Mouse (Mus musculus): ENCODE data around the gene Per3. TPM values are rescaled to one million over a fixed set of nuclear protein-coding genes. Genes with fewer than 3 reads are reported as not detected.

The Per3 gene
- polyA plus RNA-seq, 1 experiment, result 7.6 TPM

- Histone ChIP-seq H3K27ac (ENCODE audit: insufficient read depth, low read length) (no peak within 1 kb of the TSS), H3K4me3 (ENCODE audit: insufficient read depth, low read length) (no peak within 1 kb of the TSS), H3K4me1 (ENCODE audit: control insufficient read depth, insufficient read depth, low read length) (no peaks in the 10 kb centered on the region)
- TF ChIP-seq POLR2A (IDR thresholded peaks at IDR 0.05; ENCODE audit: low read depth, low read length) (no peak), CTCF (IDR thresholded peaks at IDR 0.05; ENCODE audit: borderline replicate concordance, insufficient read depth, low read length) (no peak)
Observed at GRCm38 (mm10) chr4:150996797-150997196, 47.7 kb downstream of the Per3 start, which contains the start of gene Uts2. Uts2 (plus strand) TSS chr4:150997097.

- TF ChIP-seq CTCF (IDR thresholded peaks at IDR 0.05; ENCODE audit: borderline replicate concordance, insufficient read depth, low read length), result peak; percentile 25; the same call in 1 of the 2 replicates
- TF ChIP-seq POLR2A (IDR thresholded peaks at IDR 0.05; ENCODE audit: low read depth, low read length), result no peak
- no peaks in the 10 kb centered on the region for H3K4me1 ChIP-seq (ENCODE audit: control insufficient read depth, insufficient read depth, low read length)
- H3K27ac ChIP-seq (ENCODE audit: insufficient read depth, low read length), result no peak overlapping the region
- H3K4me3 ChIP-seq (ENCODE audit: insufficient read depth, low read length), result no peak overlapping the region
Observed at GRCm38 (mm10) chr4:150990148-150990547, 54.3 kb downstream of the Per3 start.

GRCm38 (mm10) chr4:150980153-150980552 is 64.3 kb downstream of the Per3 start:
- Histone ChIP-seq H3K27ac (ENCODE audit: insufficient read depth, low read length) (no peak overlapping the region), H3K4me1 (ENCODE audit: control insufficient read depth, insufficient read depth, low read length) (no peaks in the 10 kb centered on the region), H3K4me3 (ENCODE audit: insufficient read depth, low read length) (no peak overlapping the region)
- TF ChIP-seq POLR2A (IDR thresholded peaks at IDR 0.05; ENCODE audit: low read depth, low read length) (no peak), CTCF (IDR thresholded peaks at IDR 0.05; ENCODE audit: borderline replicate concordance, insufficient read depth, low read length) (no peak)

GRCm38 (mm10) chr4:150979455-150979854 is 65.0 kb downstream of the Per3 start:
- TF ChIP-seq POLR2A (IDR thresholded peaks at IDR 0.05; ENCODE audit: low read depth, low read length) (no peak), CTCF (IDR thresholded peaks at IDR 0.05; ENCODE audit: borderline replicate concordance, insufficient read depth, low read length) (no peak)
- Histone ChIP-seq H3K4me1 (ENCODE audit: control insufficient read depth, insufficient read depth, low read length) (no peaks in the 10 kb centered on the region), H3K27ac (ENCODE audit: insufficient read depth, low read length) (no peak overlapping the region), H3K4me3 (ENCODE audit: insufficient read depth, low read length) (no peak overlapping the region)

- H3K4me1 ChIP-seq (ENCODE audit: control insufficient read depth, insufficient read depth, low read length), result no peaks in the 10 kb centered on the region
- no peak overlapping the region for H3K27ac ChIP-seq (ENCODE audit: insufficient read depth, low read length)
- no peak for TF ChIP-seq CTCF (IDR thresholded peaks at IDR 0.05; ENCODE audit: borderline replicate concordance, insufficient read depth, low read length)
- no peak for TF ChIP-seq POLR2A (IDR thresholded peaks at IDR 0.05; ENCODE audit: low read depth, low read length)
- no peak overlapping the region for H3K4me3 ChIP-seq (ENCODE audit: insufficient read depth, low read length)
Observed at GRCm38 (mm10) chr4:150978156-150978910, 66.1 kb downstream of the Per3 start.

- TF ChIP-seq POLR2A (IDR thresholded peaks at IDR 0.05; ENCODE audit: low read depth, low read length) (no peak), CTCF (IDR thresholded peaks at IDR 0.05; ENCODE audit: borderline replicate concordance, insufficient read depth, low read length) (no peak)
- Histone ChIP-seq H3K4me3 (ENCODE audit: insufficient read depth, low read length) (no peak overlapping the region), H3K4me1 (ENCODE audit: control insufficient read depth, insufficient read depth, low read length) (no peaks in the 10 kb centered on the region)
Observed at GRCm38 (mm10) chr4:150975145-150975544, 69.3 kb downstream of the Per3 start.

GRCm38 (mm10) chr4:150973264-150973663 is 71.2 kb downstream of the Per3 start:
- H3K27ac ChIP-seq (ENCODE audit: insufficient read depth, low read length), result no peak overlapping the region
- no peaks in the 10 kb centered on the region for H3K4me1 ChIP-seq (ENCODE audit: control insufficient read depth, insufficient read depth, low read length)
- TF ChIP-seq POLR2A (IDR thresholded peaks at IDR 0.05; ENCODE audit: low read depth, low read length) (no peak), CTCF (IDR thresholded peaks at IDR 0.05; ENCODE audit: borderline replicate concordance, insufficient read depth, low read length) (no peak)
- H3K4me3 ChIP-seq (ENCODE audit: insufficient read depth, low read length), result no peak overlapping the region

More at GRCm38 (mm10) chr4:150975145-150975544, 69.3 kb downstream of the Per3 start:
- H3K27ac ChIP-seq (ENCODE audit: insufficient read depth, low read length), result no peak overlapping the region

- Histone ChIP-seq H3K27ac (ENCODE audit: insufficient read depth, low read length) (no peak overlapping the region), H3K4me1 (ENCODE audit: control insufficient read depth, insufficient read depth, low read length) (no peaks in the 10 kb centered on the region), H3K4me3 (ENCODE audit: insufficient read depth, low read length) (no peak overlapping the region)
- TF ChIP-seq POLR2A (IDR thresholded peaks at IDR 0.05; ENCODE audit: low read depth, low read length) (no peak), CTCF (IDR thresholded peaks at IDR 0.05; ENCODE audit: borderline replicate concordance, insufficient read depth, low read length) (no peak)
Observed at GRCm38 (mm10) chr4:150968956-150969355, 75.5 kb downstream of the Per3 start.

- H3K27ac ChIP-seq (ENCODE audit: insufficient read depth, low read length), result no peak overlapping the region
- TF ChIP-seq CTCF (IDR thresholded peaks at IDR 0.05; ENCODE audit: borderline replicate concordance, insufficient read depth, low read length) (peak; percentile 53; the same call in 1 of the 2 replicates), POLR2A (IDR thresholded peaks at IDR 0.05; ENCODE audit: low read depth, low read length) (no peak)
- H3K4me3 ChIP-seq (ENCODE audit: insufficient read depth, low read length), result no peak overlapping the region
- no peaks in the 10 kb centered on the region; the same call in 1 of the 2 replicates for H3K4me1 ChIP-seq (ENCODE audit: control insufficient read depth, insufficient read depth, low read length)
Observed at GRCm38 (mm10) chr4:150966556-150966955, 77.9 kb downstream of the Per3 start.

- no peak overlapping the region for H3K27ac ChIP-seq (ENCODE audit: insufficient read depth, low read length)
- H3K4me3 ChIP-seq (ENCODE audit: insufficient read depth, low read length), result no peak overlapping the region
- no peaks in the 10 kb centered on the region; the same call in 1 of the 2 replicates for H3K4me1 ChIP-seq (ENCODE audit: control insufficient read depth, insufficient read depth, low read length)
- TF ChIP-seq CTCF (IDR thresholded peaks at IDR 0.05; ENCODE audit: borderline replicate concordance, insufficient read depth, low read length), result no peak
- no peak for TF ChIP-seq POLR2A (IDR thresholded peaks at IDR 0.05; ENCODE audit: low read depth, low read length)
Observed at GRCm38 (mm10) chr4:150965555-150965951, 78.9 kb downstream of the Per3 start.
